Mouse (Mus musculus) MEL (cell line): ENCODE measurements around the gene 1700024P04Rik. TPM values are rescaled to one million over a fixed set of nuclear protein-coding genes. Genes with fewer than 3 reads are reported as not detected.
A peak's percentile ranks its signal among the peaks of the same experiment; 100 is the strongest.

ENCODE experiments used
- DNase-seq: peaks from one replicate; pipeline ENCODE4 v3.0.0; 2011; ENCODE audit warnings: low read depth, low spot score
- H3K27ac ChIP-seq: 2 replicates; pipeline ENCODE4 v1.5.1; 2012; ENCODE audit warnings: low read depth, mild to moderate bottlenecking, control low read depth, low read length, moderate library complexity; ENCODE audit not compliant: control insufficient read depth
- H3K27me3 ChIP-seq, 2 experiments: fragments of 150-350 bp in 1 of 2; sonication (generic) in 1 of 2; 2 replicates each; pipeline ENCODE4 v1.6.1; 2012; ENCODE audit warnings: low read length in 2 of 2, mild to moderate bottlenecking in 2 of 2, improper control_type of control experiment in 1 of 2, moderate library complexity in 1 of 2; ENCODE audit not compliant: insufficient read depth in 2 of 2, control insufficient read depth in 1 of 2
- H3K36me3 ChIP-seq, 2 experiments: 2 replicates each; pipeline ENCODE4 v1.6.1; 2012 to 2014; ENCODE audit warnings: low read length in 2 of 2, improper control_type of control experiment in 1 of 2, inconsistent platforms in 1 of 2, mild to moderate bottlenecking in 1 of 2; ENCODE audit not compliant: insufficient read depth in 2 of 2, control insufficient read depth in 1 of 2
- H3K4me1 ChIP-seq, 2 experiments: fragments of 150-350 bp in 1 of 2; sonication (generic) in 1 of 2; 2 replicates each; pipeline ENCODE4 v1.6.1; 2012; ENCODE audit warnings: low read length in 2 of 2, improper control_type of control experiment in 1 of 2, mild to moderate bottlenecking in 1 of 2; ENCODE audit not compliant: insufficient read depth in 2 of 2, control insufficient read depth in 1 of 2
- H3K4me3 ChIP-seq, 2 experiments: fragments of 150-350 bp in 1 of 2; sonication (generic) in 1 of 2; 2 replicates each; pipeline ENCODE4 v1.5.1; 2012; ENCODE audit warnings: low read depth in 2 of 2, low read length in 2 of 2, mild to moderate bottlenecking in 2 of 2, moderate library complexity in 2 of 2, control low read depth in 1 of 2, improper control_type of control experiment in 1 of 2; ENCODE audit not compliant: control insufficient read depth in 1 of 2, insufficient read depth in 1 of 2
- H3K79me2 ChIP-seq: 2 replicates; pipeline ENCODE4 v1.6.1; 2012; ENCODE audit warnings: mild to moderate bottlenecking, low read length, moderate library complexity; ENCODE audit not compliant: control insufficient read depth, poor library complexity, insufficient read depth
- H3K9ac ChIP-seq: 2 replicates; pipeline ENCODE4 v1.6.1; 2012; ENCODE audit warnings: low read depth, mild to moderate bottlenecking, control low read depth, low read length, moderate library complexity; ENCODE audit not compliant: control insufficient read depth, poor library complexity, severe bottlenecking
- H3K9me3 ChIP-seq: fragments of 150-350 bp; sonication (generic); replicated peaks from 2 replicates; pipeline ENCODE4 v1.6.1; 2012; ENCODE audit warnings: mild to moderate bottlenecking, low read length, improper control_type of control experiment, moderate library complexity; ENCODE audit not compliant: insufficient read depth
- BHLHE40 ChIP-seq: IDR thresholded peaks from 2 replicates; pipeline ENCODE4 v1.6.1; 2012; ENCODE audit warnings: low read depth, mild to moderate bottlenecking, inconsistent platforms, low read length, improper control_type of control experiment, borderline replicate concordance
- CHD2 ChIP-seq: IDR thresholded peaks from 2 replicates; pipeline ENCODE4 v1.6.1; 2011; ENCODE audit warnings: low read length, improper control_type of control experiment
- CTCF ChIP-seq, 3 experiments: IDR thresholded peaks in 2 of 3; conservative IDR thresholded peaks in 1 of 3; 2 replicates each; pipeline ENCODE4 v1.5.1; 2011 to 2012; ENCODE audit warnings: low read length in 3 of 3, low read depth in 2 of 3, mild to moderate bottlenecking in 2 of 3, improper control_type of control experiment in 1 of 3, inconsistent platforms in 1 of 3, mixed read lengths in 1 of 3, moderate library complexity in 1 of 3; ENCODE audit not compliant: control insufficient read depth in 1 of 3, insufficient read depth in 1 of 3, poor library complexity in 1 of 3, severe bottlenecking in 1 of 3
- E2F4 ChIP-seq: IDR thresholded peaks from 2 replicates; pipeline ENCODE4 v1.6.1; 2011; ENCODE audit warnings: low read depth, low read length, improper control_type of control experiment, borderline replicate concordance
- ELF1 ChIP-seq: IDR thresholded peaks from 2 replicates; pipeline ENCODE4 v1.6.1; 2014; ENCODE audit warnings: low read depth, mild to moderate bottlenecking, inconsistent platforms, low read length, improper control_type of control experiment, moderate library complexity
- EP300 ChIP-seq, 2 experiments: IDR thresholded peaks; 2 replicates each; pipeline ENCODE4 v1.6.1; 2011; ENCODE audit warnings: improper control_type of control experiment in 2 of 2, low read length in 2 of 2, low read depth in 1 of 2, mild to moderate bottlenecking in 1 of 2
- ETS1 ChIP-seq: IDR thresholded peaks from 2 replicates; pipeline ENCODE4 v1.6.1; 2012; ENCODE audit warnings: low read depth, mild to moderate bottlenecking, inconsistent platforms, low read length, improper control_type of control experiment, moderate library complexity
- HCFC1 ChIP-seq: IDR thresholded peaks from 2 replicates; pipeline ENCODE4 v1.6.1; 2012; ENCODE audit warnings: low read depth, mild to moderate bottlenecking, inconsistent platforms, low read length, improper control_type of control experiment, moderate library complexity
- KAT2A ChIP-seq: conservative IDR thresholded peaks from 2 replicates; pipeline ENCODE4 v1.6.1; 2012; ENCODE audit warnings: low read depth, low read length, improper control_type of control experiment, inconsistent platforms
- MAX ChIP-seq: IDR thresholded peaks from 2 replicates; pipeline ENCODE4 v1.6.1; 2011; ENCODE audit warnings: low read length, improper control_type of control experiment
- MAZ ChIP-seq: IDR thresholded peaks from 2 replicates; pipeline ENCODE4 v1.6.1; 2012; ENCODE audit warnings: low read depth, mild to moderate bottlenecking, inconsistent platforms, low read length, improper control_type of control experiment
- MXI1 ChIP-seq: IDR thresholded peaks from 2 replicates; pipeline ENCODE4 v1.6.1; 2011; ENCODE audit warnings: mild to moderate bottlenecking, low read depth, low read length, improper control_type of control experiment
- MYC ChIP-seq: IDR thresholded peaks from 2 replicates; pipeline ENCODE4 v1.6.1; 2011; ENCODE audit warnings: low read depth, mild to moderate bottlenecking, low read length, improper control_type of control experiment, moderate library complexity
- NRF1 ChIP-seq: IDR thresholded peaks from 2 replicates; pipeline ENCODE4 v1.6.1; 2014; ENCODE audit warnings: low read depth, mild to moderate bottlenecking, inconsistent platforms, low read length, improper control_type of control experiment, moderate library complexity; ENCODE audit not compliant: poor library complexity, insufficient read depth, severe bottlenecking
- POLR2A ChIP-seq, 2 experiments: IDR thresholded peaks; 2 replicates each; pipeline ENCODE4 v1.6.1; 2011 to 2012; ENCODE audit warnings: low read length in 2 of 2, mild to moderate bottlenecking in 2 of 2, control low read depth in 1 of 2, improper control_type of control experiment in 1 of 2, low read depth in 1 of 2, moderate library complexity in 1 of 2; ENCODE audit not compliant: control insufficient read depth in 1 of 2, insufficient read depth in 1 of 2, poor library complexity in 1 of 2
- POLR2AphosphoS2 ChIP-seq: IDR thresholded peaks from 2 replicates; pipeline ENCODE4 v1.6.1; 2011; ENCODE audit warnings: low read length, improper control_type of control experiment
- RAD21 ChIP-seq: IDR thresholded peaks from 2 replicates; pipeline ENCODE4 v1.6.1; 2011; ENCODE audit warnings: mild to moderate bottlenecking, low read depth, low read length, improper control_type of control experiment
- RCOR1 ChIP-seq: IDR thresholded peaks from 2 replicates; pipeline ENCODE4 v1.6.1; 2012; ENCODE audit warnings: low read depth, mild to moderate bottlenecking, inconsistent platforms, low read length, improper control_type of control experiment
- SIN3A ChIP-seq: IDR thresholded peaks from 2 replicates; pipeline ENCODE4 v1.6.1; 2012; ENCODE audit warnings: low read length, improper control_type of control experiment, inconsistent platforms
- TAL1 ChIP-seq: IDR thresholded peaks from 2 replicates; pipeline ENCODE4 v1.6.1; 2012; ENCODE audit warnings: mild to moderate bottlenecking, inconsistent platforms, low read length, moderate library complexity, mixed read lengths
- TBP ChIP-seq: IDR thresholded peaks from 2 replicates; pipeline ENCODE4 v1.8.0; 2011; ENCODE audit warnings: low read depth, low read length, improper control_type of control experiment
- TCF12 ChIP-seq: IDR thresholded peaks from 2 replicates; pipeline ENCODE4 v1.6.1; 2014; ENCODE audit warnings: low read depth, mild to moderate bottlenecking, inconsistent platforms, low read length, improper control_type of control experiment, moderate library complexity
- ZC3H11A ChIP-seq: IDR thresholded peaks from 2 replicates; pipeline ENCODE4 v1.6.1; 2012; ENCODE audit warnings: low read depth, mild to moderate bottlenecking, inconsistent platforms, low read length, improper control_type of control experiment
- ZKSCAN1 ChIP-seq: IDR thresholded peaks from 2 replicates; pipeline ENCODE4 v1.6.1; 2012; ENCODE audit warnings: low read depth, mild to moderate bottlenecking, inconsistent platforms, low read length, improper control_type of control experiment, moderate library complexity
- ZMIZ1 ChIP-seq: IDR thresholded peaks from 2 replicates; pipeline ENCODE4 v1.6.1; 2012; ENCODE audit warnings: low read depth, mild to moderate bottlenecking, inconsistent platforms, low read length, improper control_type of control experiment, moderate library complexity
- ZNF384 ChIP-seq: IDR thresholded peaks from 2 replicates; pipeline ENCODE4 v1.6.1; 2012; ENCODE audit warnings: low read depth, mild to moderate bottlenecking, inconsistent platforms, low read length, improper control_type of control experiment
- polyA plus RNA-seq, 2 experiments: library from polyadenylated mRNA; stranded (reverse) in 1 of 2; unstranded in 1 of 2; fragments of >175 nt in 1 of 2; fragments of >200 nt in 1 of 2; gene quantifications; 2 replicates each; pipeline versions ENCODE4 v1.2.1 to v1.2.4; 2012; ENCODE audit warnings: low replicate concordance in 2 of 2, low read depth in 1 of 2; ENCODE audit not compliant: insufficient read length in 2 of 2, insufficient read depth in 1 of 2, missing spikeins in 1 of 2
- total RNA-seq: library from RNA; depleted of rRNA; stranded (reverse); fragments of 300-350 nt; gene quantifications from 2 replicates; pipeline ENCODE4 v1.2.3, GENCODE M21; 2012

Gene 1700024P04Rik
- total and polyA plus RNA-seq, 3 experiments = not detected

- H3K4me1 ChIP-seq = peaks cover 0 to 3% of the 10 kb centered on the region in 2 experiments; a peak in 1 of 4 replicates
- no peaks in the 10 kb centered on the region for H3K36me3 ChIP-seq
- H3K79me2 ChIP-seq = no peaks in the 10 kb centered on the region
- H3K27ac ChIP-seq = peak overlapping the region; percentile 56
- H3K27me3 ChIP-seq = no peaks in the 10 kb centered on the region; a peak in 1 of 4 replicates
- no peak; the same call in 1 of the 2 replicates for TF ChIP-seq RAD21
- TF ChIP-seq MXI1 = peak; percentile 68; the same call in 1 of the 2 replicates
- TF ChIP-seq POLR2AphosphoS2 = no peak
- no peak for TF ChIP-seq NRF1
- TF ChIP-seq KAT2A = no peak; the same call in 1 of the 2 replicates
- no peak for TF ChIP-seq TAL1
- peak in 1 of 2 experiments; percentile 52; a peak in 2 of 4 replicates for TF ChIP-seq POLR2A (IDR thresholded peaks at IDR 0.05; ENCODE audit: control insufficient read depth in 1 of 2, insufficient read depth in 1 of 2, low read depth in 1 of 2, low read length in 2 of 2, poor library complexity in 1 of 2)
- TF ChIP-seq MAX = no peak
- TF ChIP-seq ZKSCAN1 = no peak
- TF ChIP-seq MAZ = no peak
- TF ChIP-seq CHD2 = peak; percentile 21; the same call in 1 of the 2 replicates
- no peak for TF ChIP-seq BHLHE40
- peak in 1 of 2 experiments; percentile 27; a peak in 1 of 4 replicates for TF ChIP-seq EP300 (IDR thresholded peaks at IDR 0.05; ENCODE audit: low read depth in 1 of 2, low read length in 2 of 2)
- no peak for TF ChIP-seq CTCF (IDR thresholded peaks at IDR 0.05 in 2 of 3, conservative IDR thresholded peaks at IDR 0.05 in 1 of 3; ENCODE audit: control insufficient read depth in 1 of 3, insufficient read depth in 1 of 3, low read depth in 2 of 3, low read length in 3 of 3, poor library complexity in 1 of 3, severe bottlenecking in 1 of 3)
- no peak for TF ChIP-seq ZC3H11A
- no peak for TF ChIP-seq TCF12
- TF ChIP-seq E2F4 = no peak
- TF ChIP-seq SIN3A = peak; percentile 65; the same call in 1 of the 2 replicates
- TF ChIP-seq MYC = 0 out of 2 replicates have a peak, but pooled peaks have one; percentile 39
- no peak for TF ChIP-seq ZNF384
- peak; percentile 54; the same call in 1 of the 2 replicates for TF ChIP-seq ELF1
- no peak for TF ChIP-seq ZMIZ1
- peak; percentile 70 for TF ChIP-seq ETS1
- TF ChIP-seq TBP = peak; percentile 41; the same call in 1 of the 2 replicates
- TF ChIP-seq HCFC1 = peak; percentile 78
- no peak for TF ChIP-seq RCOR1
- DNase-seq = peak; percentile 79
- no peaks in the 10 kb centered on the region for H3K9me3 ChIP-seq
- H3K4me3 ChIP-seq = peak overlapping the region; percentile 58 to 95
- peak overlapping the region; percentile 66 for H3K9ac ChIP-seq
Measured at GRCm38 (mm10) chr13:98944620-98945081, 39.7 kb downstream of the 1700024P04Rik start.
